ENCODE assay signal across 9 mouse cellular contexts in the genomic region with DNA sequence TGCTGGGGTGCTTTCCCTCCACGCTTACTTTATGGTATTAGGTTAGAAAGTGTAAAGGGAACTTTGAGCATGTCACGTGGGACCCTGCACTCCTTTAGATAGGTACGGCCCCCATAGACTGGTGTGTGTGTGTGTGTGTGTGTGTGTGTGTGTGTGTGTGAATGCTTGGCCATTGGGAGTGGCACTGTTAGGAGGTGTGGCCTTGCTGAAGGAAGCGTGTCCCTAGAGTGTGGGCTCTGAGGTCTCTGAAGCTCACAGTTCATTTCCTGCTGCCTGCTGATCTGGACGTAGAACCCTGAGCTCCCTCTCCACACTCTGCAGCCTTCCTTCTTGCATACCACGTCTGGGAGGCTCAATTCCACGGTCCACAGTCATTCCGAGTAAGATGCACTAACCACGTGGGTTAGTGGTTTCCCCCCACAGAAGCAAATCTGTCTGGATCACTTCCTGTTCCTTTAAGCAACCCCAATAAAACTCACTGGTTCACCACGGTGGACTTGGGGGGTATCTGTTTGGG. TPM values are rescaled to one million over a fixed set of nuclear protein-coding genes. Genes with fewer than 3 reads are reported as not detected.
DNase-seq lines count a peak whose midpoint lies in the region; ATAC-seq and TF ChIP-seq lines count a peak whose summit lies in the region.
"Had no signal": no experiment of that assay in that cellular context is flagged by ENCODE, and none has a peak within 500 bp of the region (broad histone marks: within the 10 kb centered on the region; RNA-seq: fewer than 3 reads in every experiment).

No protein-coding gene starts in this region.

- no peaks in the 10 kb centered on the region for H3K9me3 ChIP-seq in neural tube, embryonic 11.5 days (ENCODE audit: control insufficient read depth, low read length)
- H3K9me3 ChIP-seq in lung, embryonic 15.5 days, result no peaks in the 10 kb centered on the region

- H3K36me3 ChIP-seq in neural tube, embryonic 11.5 days (ENCODE audit: control insufficient read depth, insufficient read depth, low read length), result peaks cover 3% of the 10 kb centered on the region; the same call in 1 of the 2 replicates
- peaks cover 2% of the 10 kb centered on the region; the same call in 1 of the 2 replicates for H3K36me3 ChIP-seq in lung, embryonic 15.5 days

- H3K27ac ChIP-seq in neural tube, embryonic 11.5 days (ENCODE audit: low read depth, low read length), result peak overlapping the region; percentile 85
- H3K27ac ChIP-seq in embryonic fibroblast, embryonic 13.5 days (ENCODE audit: insufficient read depth, low read length), result 0 out of 2 replicates have a peak overlapping the region, but pooled peaks have one; percentile 9
- H3K27ac ChIP-seq in lung, embryonic 15.5 days, result peak overlapping the region; percentile 67

- peak overlapping the region; percentile 5; the same call in 1 of the 2 replicates for H3K9ac ChIP-seq in neural tube, embryonic 11.5 days (ENCODE audit: low read length)
- H3K9ac ChIP-seq in lung, embryonic 15.5 days, result no peak overlapping the region

- ATAC-seq in neural tube, embryonic 11.5 days (ENCODE audit: insufficient read depth, low FRiP score, low TSS enrichment), result no peak
- no peak for ATAC-seq in lung, embryonic 15.5 days (ENCODE audit: borderline replicate concordance, extremely low read depth, low FRiP score, low TSS enrichment)
- ATAC-seq in erythroid progenitor cell, adult 5-6 weeks (replicated peaks; ENCODE audit: low FRiP score, poor library complexity, severe bottlenecking), result no peak

- intact Hi-C loops in gastrocnemius, postnatal 36 days (cut with DNase I), result no loop called here

- no peak for DNase-seq in neural tube, embryonic 11.5 days (ENCODE audit: low spot score)
- DNase-seq in neural tube, embryonic 10.5 days (ENCODE audit: extremely low spot score, low spot score), result no peak
- DNase-seq in spleen, postnatal 36 days (ENCODE audit: low spot score in 2 of 2), result peak; percentile 73 to 81
- DNase-seq in left cerebral cortex, adult 18-20 months (ENCODE audit: low spot score in 2 of 2), result no peak
- no peak for DNase-seq in gastrocnemius, postnatal 36 days

- TF ChIP-seq POLR2A in embryonic fibroblast, embryonic 13.5 days (IDR thresholded peaks at IDR 0.05; ENCODE audit: low read depth, low read length), result no peak

- H3K4me3 ChIP-seq in neural tube, embryonic 11.5 days (ENCODE audit: low read depth, low read length), result no peak overlapping the region
- no peak overlapping the region for H3K4me3 ChIP-seq in embryonic fibroblast, embryonic 13.5 days (ENCODE audit: insufficient read depth, low read length)
- H3K4me3 ChIP-seq in lung, embryonic 15.5 days, result no peak overlapping the region

- no peak for TF ChIP-seq CTCF in embryonic fibroblast, embryonic 13.5 days (IDR thresholded peaks at IDR 0.05; ENCODE audit: borderline replicate concordance, insufficient read depth, low read length)

- H3K27me3 ChIP-seq in neural tube, embryonic 11.5 days (ENCODE audit: control insufficient read depth, insufficient read depth, low read length), result no peaks in the 10 kb centered on the region
- H3K27me3 ChIP-seq in lung, embryonic 15.5 days, result no peaks in the 10 kb centered on the region

- H3K4me1 ChIP-seq in neural tube, embryonic 11.5 days (ENCODE audit: control insufficient read depth, insufficient read depth, low read length), result peaks cover 27% of the 10 kb centered on the region
- 0 out of 2 replicates have a peak, but pooled peaks cover 6% of the 10 kb centered on the region for H3K4me1 ChIP-seq in embryonic fibroblast, embryonic 13.5 days (ENCODE audit: control insufficient read depth, insufficient read depth, low read length)
- peaks cover 6% of the 10 kb centered on the region; the same call in 1 of the 2 replicates for H3K4me1 ChIP-seq in lung, embryonic 15.5 days

- 70% methylated on average over 10 of the region's 10 CpGs for WGBS in neural tube, embryonic 11.5 days
- WGBS in lung, embryonic 15.5 days, result 67% methylated on average over 10 of the region's 10 CpGs

- H3K4me2 ChIP-seq in neural tube, embryonic 11.5 days (ENCODE audit: low read depth), result no peak overlapping the region
- H3K4me2 ChIP-seq in lung, embryonic 15.5 days, result no peak overlapping the region

RNA-seq across cellular contexts. Expression of a gene that starts 19.2 kb away (rescaled TPM):
- 138 and 142 TPM in 2 replicates for polyA plus RNA-seq in neural tube, embryonic 11.5 days (2014; fragmentation: Nextera tagmentation; extraction: Ambion mirVana)
- 31.7 and 36.1 TPM in 2 replicates for polyA plus RNA-seq in embryonic fibroblast, embryonic 13.5 days (2011; ENCODE audit: insufficient read length, low read depth, missing spikeins)
- 36.3 and 38.0 TPM in 2 replicates for polyA plus RNA-seq in lung, embryonic 15.5 days (2015; fragmentation: Nextera tagmentation; extraction: Ambion mirVana)
- total RNA-seq in erythroid progenitor cell, adult 5-6 weeks (2015; ENCODE audit: low replicate concordance), result 45.0 and 46.1 TPM in 2 replicates
- 78.4 and 80.5 TPM in 2 replicates for total RNA-seq in erythroid progenitor cell, adult 5-6 weeks (2017; ENCODE audit: low replicate concordance)
- 10 to 100 TPM; 16.4 to 17.8 TPM for total RNA-seq in left cerebral cortex, adult 18-20 months (2021)
- total RNA-seq in gastrocnemius, postnatal 36 days (2021), result 1 to 10 TPM; 5.9 to 6.8 TPM

RNA-seq across cellular contexts. Expression of a gene that starts 37.5 kb away (rescaled TPM):
- polyA plus RNA-seq in neural tube, embryonic 11.5 days (2014; fragmentation: Nextera tagmentation; extraction: Ambion mirVana), result not detected in 2 replicates
- polyA plus RNA-seq in embryonic fibroblast, embryonic 13.5 days (2011; ENCODE audit: insufficient read length, low read depth, missing spikeins), result not detected in 2 replicates
- polyA plus RNA-seq in lung, embryonic 15.5 days (2015; fragmentation: Nextera tagmentation; extraction: Ambion mirVana), result not detected in 2 replicates
- not detected in 2 replicates for total RNA-seq in erythroid progenitor cell, adult 5-6 weeks (2015; ENCODE audit: low replicate concordance)
- not detected in 2 replicates for total RNA-seq in erythroid progenitor cell, adult 5-6 weeks (2017; ENCODE audit: low replicate concordance)
- total RNA-seq in left cerebral cortex, adult 18-20 months (2021), result not detected
- total RNA-seq in gastrocnemius, postnatal 36 days (2021), result not detected
- polyA plus RNA-seq: stomach, embryonic 16.5 days had no signal

RNA-seq across cellular contexts. Expression of a gene that starts 53.8 kb away (rescaled TPM):
- 0.04 TPM in 1 of 2 replicates, not detected in the other for polyA plus RNA-seq in neural tube, embryonic 11.5 days (2014; fragmentation: Nextera tagmentation; extraction: Ambion mirVana)
- polyA plus RNA-seq in embryonic fibroblast, embryonic 13.5 days (2011; ENCODE audit: insufficient read length, low read depth, missing spikeins), result not detected in 2 replicates
- polyA plus RNA-seq in lung, embryonic 15.5 days (2015; fragmentation: Nextera tagmentation; extraction: Ambion mirVana), result not detected in 2 replicates
- not detected in 2 replicates for total RNA-seq in erythroid progenitor cell, adult 5-6 weeks (2015; ENCODE audit: low replicate concordance)
- not detected in 2 replicates for total RNA-seq in erythroid progenitor cell, adult 5-6 weeks (2017; ENCODE audit: low replicate concordance)
- under 1 TPM in 1 of 2 experiments, not detected in 1; 0.16 TPM for total RNA-seq in left cerebral cortex, adult 18-20 months (2021)
- not detected for total RNA-seq in gastrocnemius, postnatal 36 days (2021)
- polyA plus RNA-seq: stomach, embryonic 16.5 days had no signal

RNA-seq across cellular contexts. Expression of a gene that starts 55.7 kb away (rescaled TPM):
- not detected in 2 replicates for polyA plus RNA-seq in neural tube, embryonic 11.5 days (2014; fragmentation: Nextera tagmentation; extraction: Ambion mirVana)
- not detected in 2 replicates for polyA plus RNA-seq in embryonic fibroblast, embryonic 13.5 days (2011; ENCODE audit: insufficient read length, low read depth, missing spikeins)
- not detected in 2 replicates for polyA plus RNA-seq in lung, embryonic 15.5 days (2015; fragmentation: Nextera tagmentation; extraction: Ambion mirVana)
- total RNA-seq in erythroid progenitor cell, adult 5-6 weeks (2015; ENCODE audit: low replicate concordance), result not detected in 2 replicates
- total RNA-seq in erythroid progenitor cell, adult 5-6 weeks (2017; ENCODE audit: low replicate concordance), result not detected in 2 replicates
- total RNA-seq in left cerebral cortex, adult 18-20 months (2021), result under 1 TPM in 1 of 2 experiments, not detected in 1; 0.09 TPM
- not detected for total RNA-seq in gastrocnemius, postnatal 36 days (2021)
- polyA plus RNA-seq: stomach, embryonic 16.5 days had no signal

Comparison
In these comparisons a context has a peak if more than half of its experiments do, and no peak if none do; other contexts are left out.
1. DNase-seq: peak in spleen, postnatal 36 days (2 of 2); none in neural tube, embryonic 11.5 days (single experiment), neural tube, embryonic 10.5 days (single experiment), left cerebral cortex, adult 18-20 months (0 of 2) and gastrocnemius, postnatal 36 days (0 of 2).
2. H3K27ac ChIP-seq: peak in every context shown above with its lines; median percentile 85 in neural tube, embryonic 11.5 days; 67 in lung, embryonic 15.5 days; 9 in embryonic fibroblast, embryonic 13.5 days.